Mouse (Mus musculus) CD4-positive naive resting alpha-beta T cell, adult 57 days (primary cell): ENCODE results near the gene F11. TPM values are rescaled to one million over a fixed set of nuclear protein-coding genes. Genes with fewer than 3 reads are reported as not detected.

Experiments
- total RNA-seq: library from RNA; stranded (reverse); gene quantifications from one replicate; pipeline ENCODE4 v1.2.4, GENCODE M21; 2023

Gene F11
- total RNA-seq, result not detected

DNA sequence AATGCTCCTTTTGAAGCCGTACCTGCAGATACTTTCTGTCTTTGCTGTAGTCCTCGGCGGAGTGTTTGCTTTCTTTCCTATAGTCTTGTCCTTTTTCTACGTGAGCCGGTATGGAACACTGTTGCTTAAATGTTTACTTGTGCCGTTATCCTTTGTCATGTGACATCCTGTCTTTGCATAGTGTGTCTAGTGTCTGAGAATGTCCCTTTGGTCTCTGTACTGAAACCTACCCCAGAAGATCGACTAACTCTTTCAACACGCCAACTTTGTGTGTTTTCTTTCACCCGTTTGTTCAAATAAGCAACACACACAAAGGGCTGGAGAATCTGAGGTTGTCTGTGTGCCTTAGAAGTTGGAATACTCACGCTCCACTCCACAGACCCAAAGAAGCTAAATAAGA is at the start of gene F11:
Gene F11, minus strand, starts transcription at position 112 of the 400 bp plus-strand sequence.

DNA sequence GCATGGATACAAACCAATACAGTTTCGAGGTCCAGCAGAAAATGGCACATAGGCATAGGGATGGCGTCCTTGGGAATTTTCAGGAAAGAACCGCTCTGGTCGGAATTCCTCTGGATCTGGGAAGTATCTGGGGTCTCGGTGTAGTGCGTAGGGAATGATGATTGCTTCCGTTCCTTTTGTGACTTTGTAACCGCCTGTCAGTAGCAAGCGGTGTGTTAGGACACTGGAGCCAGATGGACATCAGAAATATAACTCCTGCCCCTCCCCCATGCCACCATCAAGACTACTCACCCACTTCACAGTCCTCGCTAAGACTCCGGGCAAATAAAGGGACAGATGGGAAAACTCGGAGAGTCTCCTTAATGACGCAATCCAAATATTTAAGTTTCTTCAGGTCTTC is 46.5 kb upstream of the F11 start, which contains the start of gene Gm45753:
Gene Gm45753, minus strand, starts transcription at position 101 of the 400 bp plus-strand sequence.

DNA sequence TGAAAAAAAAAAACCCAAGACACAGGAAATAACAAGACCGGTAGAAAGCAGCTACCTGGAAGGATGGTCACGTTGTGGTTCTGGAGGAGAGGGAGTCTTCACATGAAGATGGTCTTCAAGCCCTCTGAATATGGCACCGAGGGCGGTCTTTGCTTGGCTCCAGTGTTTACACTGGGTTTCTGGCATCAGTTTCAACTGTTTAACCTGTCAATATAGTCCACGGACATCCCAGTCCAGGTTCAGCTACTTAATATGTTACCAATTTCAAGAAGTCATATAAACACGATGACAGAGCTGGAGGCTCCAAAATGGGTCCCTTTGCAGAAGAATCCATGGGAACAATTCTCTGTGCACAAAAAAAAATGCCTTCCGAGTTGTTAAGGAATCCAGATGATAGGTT is 32.9 kb upstream of the F11 start, which contains the start of gene Klkb1:
Gene Klkb1, minus strand, starts transcription at position 173 of the 400 bp plus-strand sequence.

Other genes with a start within 250 kb of the F11 start
- gene Mtnr1a, start 192.9 kb downstream of the F11 start, total RNA-seq, result not detected
- not detected for gene Klkb1, start 32.8 kb upstream of the F11 start, total RNA-seq
- gene Gm45753, start 46.4 kb upstream of the F11 start, total RNA-seq, result not detected
- 6.3 TPM for gene Cyp4v3, start 71.2 kb upstream of the F11 start, total RNA-seq
- 0.18 TPM for gene Fam149a, start 120.3 kb upstream of the F11 start, total RNA-seq
- 1.2 TPM for gene Tlr3, start 149.0 kb upstream of the F11 start, total RNA-seq
- gene Sorbs2, start 245.8 kb upstream of the F11 start, total RNA-seq, result 3.3 TPM